Mouse (Mus musculus) heart, adult 2 months (tissue): Measurements from ENCODE around the gene Snd1.
A peak's percentile ranks its signal among the peaks of the same experiment; 100 is the strongest.

Experiments
- CTCF ChIP-seq: fragments of 200-600 bp; IDR thresholded peaks from 2 replicates; pipeline ENCODE4 v1.8.1; 2022; ENCODE audit warnings: antibody characterized with exemption, mild to moderate bottlenecking, moderate library complexity
- EP300 ChIP-seq: fragments of 200-500 bp; IDR thresholded peaks from 2 replicates; pipeline ENCODE4 v1.6.1; 2011; ENCODE audit warnings: low read depth, low read length, control low read depth; ENCODE audit not compliant: insufficient read depth
- POLR2A ChIP-seq: fragments of 200-500 bp; IDR thresholded peaks from 2 replicates; pipeline ENCODE4 v1.6.1; 2011; ENCODE audit warnings: mild to moderate bottlenecking, low read depth, low read length, control low read depth; ENCODE audit not compliant: insufficient read depth

DNA sequence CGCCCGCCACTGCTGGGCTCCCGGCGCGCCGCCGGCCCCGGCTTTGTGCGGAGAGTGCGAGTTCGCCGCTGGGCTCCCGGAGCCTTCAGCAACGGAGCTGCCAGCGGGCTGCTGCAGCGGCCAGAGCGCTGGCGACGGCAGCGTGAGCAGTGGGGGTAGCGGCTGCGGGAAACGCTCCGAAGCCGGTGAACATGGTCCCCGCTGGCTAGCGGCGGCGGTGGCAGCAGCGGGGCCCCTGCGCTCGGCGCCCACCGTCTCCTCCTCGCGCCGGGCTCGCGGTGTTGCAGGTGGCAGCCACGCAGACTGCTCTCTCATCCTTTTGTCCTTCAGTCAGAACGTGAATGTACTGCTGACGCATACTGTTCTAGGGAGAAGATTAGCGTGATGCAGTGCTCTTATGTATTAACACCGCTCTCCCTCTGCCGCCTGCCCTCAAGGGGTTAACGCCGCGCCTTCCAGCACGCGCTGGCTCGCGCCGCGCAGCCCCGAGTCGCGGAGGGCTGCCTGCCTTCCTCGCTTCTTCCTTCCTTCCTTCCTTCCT is 357.9 kb downstream of the Snd1 start:
- TF ChIP-seq POLR2A: no peak
- TF ChIP-seq CTCF: peak; percentile 40
- no peak for TF ChIP-seq EP300
